In the genomic region with DNA sequence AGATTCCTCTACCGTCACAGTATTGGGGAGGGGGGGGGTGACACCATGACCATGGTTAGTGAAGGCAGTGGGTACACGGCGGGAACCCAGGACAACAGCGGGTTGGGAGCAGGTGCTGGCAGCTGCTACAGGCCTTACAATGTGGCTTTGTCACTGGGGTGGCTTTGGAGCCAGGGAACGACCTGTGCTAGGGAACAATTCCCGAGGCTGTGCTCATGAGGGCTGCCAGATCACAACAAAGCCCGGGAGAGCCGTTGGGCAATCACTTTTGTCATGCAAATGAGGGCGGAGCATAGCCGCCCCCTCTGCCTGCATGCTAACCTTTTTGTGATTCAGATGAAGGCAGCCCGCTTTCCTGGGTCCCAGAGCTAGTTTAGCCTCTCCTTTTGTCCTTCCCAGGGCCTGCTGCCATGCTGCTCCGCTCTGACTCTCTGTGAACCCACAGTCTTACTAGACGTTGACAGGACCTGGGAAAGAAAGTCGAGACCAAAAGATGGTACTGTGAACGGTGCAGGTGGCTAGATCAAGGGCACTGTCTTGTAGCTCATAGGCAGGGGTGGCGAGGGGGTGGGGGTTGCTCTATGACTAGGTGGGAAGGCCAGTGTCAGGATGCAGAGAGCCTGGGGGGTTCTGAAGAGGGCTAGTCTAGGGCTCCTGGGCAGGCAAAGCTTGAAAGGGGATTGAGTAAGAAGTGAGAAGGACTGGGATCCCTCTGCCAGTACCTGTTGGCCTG, we compare ENCODE assay signal across 8 mouse cellular contexts. TPM values are rescaled to one million over a fixed set of nuclear protein-coding genes. Genes with fewer than 3 reads are reported as not detected.
DNase-seq lines count a peak whose midpoint lies in the region; ATAC-seq and TF ChIP-seq lines count a peak whose summit lies in the region.
"Had no signal": no experiment of that assay in that cellular context is flagged by ENCODE, and none has a peak within 500 bp of the region (broad histone marks: within the 10 kb centered on the region; RNA-seq: fewer than 3 reads in every experiment).

No protein-coding gene starts in this region.

- H3K4me3 ChIP-seq in forebrain, embryonic 12.5 days (replicated peaks) = no peak overlapping the region
- no peak overlapping the region for H3K4me3 ChIP-seq in left cerebral cortex, adult 2 months
- H3K4me3 ChIP-seq in midbrain, embryonic 15.5 days = no peak overlapping the region
- H3K4me3 ChIP-seq in kidney, embryonic 15.5 days (replicated peaks) = no peak overlapping the region

- no peaks in the 10 kb centered on the region for H3K27me3 ChIP-seq in forebrain, embryonic 12.5 days
- no peaks in the 10 kb centered on the region for H3K27me3 ChIP-seq in midbrain, embryonic 15.5 days (replicated peaks)
- H3K27me3 ChIP-seq in kidney, embryonic 15.5 days = no peaks in the 10 kb centered on the region

- H3K9ac ChIP-seq in forebrain, embryonic 12.5 days = peak overlapping the region; percentile 30
- H3K9ac ChIP-seq in midbrain, embryonic 15.5 days = no peak overlapping the region
- H3K9ac ChIP-seq in kidney, embryonic 15.5 days = no peak overlapping the region

- DNase-seq in spleen, postnatal 4 days (ENCODE audit: low spot score in 2 of 2) = peak; percentile 17 to 62
- DNase-seq in spleen, postnatal 14 days (ENCODE audit: low spot score in 2 of 2) = no peak
- peak; percentile 26 to 66 for DNase-seq in left cerebral cortex, adult 2 months (ENCODE audit: extremely low spot score in 1 of 2, low spot score in 2 of 2)
- peak; percentile 61 for DNase-seq in thymus, postnatal 25 days

- H3K27ac ChIP-seq in forebrain, embryonic 12.5 days = peak overlapping the region; percentile 98
- H3K27ac ChIP-seq in left cerebral cortex, adult 2 months = peak overlapping the region; percentile 74
- H3K27ac ChIP-seq in midbrain, embryonic 15.5 days = peak overlapping the region; percentile 75
- H3K27ac ChIP-seq in kidney, embryonic 15.5 days = no peak overlapping the region

- peak; percentile 88 for ATAC-seq in forebrain, embryonic 12.5 days (ENCODE audit: low FRiP score)
- ATAC-seq in midbrain, embryonic 15.5 days (replicated peaks) = peak; percentile 78
- ATAC-seq in kidney, embryonic 15.5 days (replicated peaks; ENCODE audit: low FRiP score) = no peak

- H3K4me2 ChIP-seq in forebrain, embryonic 12.5 days = peak overlapping the region; percentile 44
- no peak overlapping the region; the same call in 1 of the 2 replicates for H3K4me2 ChIP-seq in midbrain, embryonic 15.5 days
- no peak overlapping the region for H3K4me2 ChIP-seq in kidney, embryonic 15.5 days

- TF ChIP-seq CTCF in left cerebral cortex, adult 2 months (IDR thresholded peaks at IDR 0.05) = no peak

- no peaks in the 10 kb centered on the region for H3K36me3 ChIP-seq in forebrain, embryonic 12.5 days (replicated peaks)
- no peaks in the 10 kb centered on the region for H3K36me3 ChIP-seq in midbrain, embryonic 15.5 days (replicated peaks)
- H3K36me3 ChIP-seq in kidney, embryonic 15.5 days = no peaks in the 10 kb centered on the region

- H3K9me3 ChIP-seq in forebrain, embryonic 12.5 days = no peaks in the 10 kb centered on the region
- H3K9me3 ChIP-seq in midbrain, embryonic 15.5 days = no peaks in the 10 kb centered on the region
- H3K9me3 ChIP-seq in kidney, embryonic 15.5 days (replicated peaks) = no peaks in the 10 kb centered on the region

- intact Hi-C loops in left cerebral cortex, adult 2 months (cut with DNase I) = no loop called here

- 2% methylated on average over 16 of the region's 16 CpGs for WGBS in forebrain, embryonic 12.5 days
- 8% methylated on average over 16 of the region's 16 CpGs for WGBS in midbrain, embryonic 15.5 days
- WGBS in kidney, embryonic 15.5 days = 23% methylated on average over 16 of the region's 16 CpGs

- H3K4me1 ChIP-seq in forebrain, embryonic 12.5 days = peaks cover 43% of the 10 kb centered on the region
- H3K4me1 ChIP-seq in midbrain, embryonic 15.5 days = peaks cover 38% of the 10 kb centered on the region
- H3K4me1 ChIP-seq in kidney, embryonic 15.5 days = peaks cover 4% of the 10 kb centered on the region; the same call in 1 of the 2 replicates

RNA-seq across cellular contexts. Expression of gene Klf13, which starts 18.4 kb away (rescaled TPM):
- polyA plus RNA-seq in forebrain, embryonic 12.5 days (2016; fragmentation: Nextera tagmentation; extraction: Ambion mirVana) = 21.9 and 26.1 TPM in 2 replicates
- total RNA-seq in left cerebral cortex, adult 2 months (2021) = 100 to 1,000 TPM; 179 to 199 TPM
- polyA plus RNA-seq in midbrain, embryonic 15.5 days (2015; fragmentation: Nextera tagmentation; extraction: Ambion mirVana) = 21.7 and 23.4 TPM in 2 replicates
- 21.8 and 23.3 TPM in 2 replicates for polyA plus RNA-seq in kidney, embryonic 15.5 days (2015; fragmentation: Nextera tagmentation; extraction: Ambion mirVana)

RNA-seq across cellular contexts. Expression of gene E030018B13Rik, which starts 40.5 kb away (rescaled TPM):
- polyA plus RNA-seq in forebrain, embryonic 12.5 days (2016; fragmentation: Nextera tagmentation; extraction: Ambion mirVana) = not detected in 2 replicates
- not detected for total RNA-seq in left cerebral cortex, adult 2 months (2021)
- polyA plus RNA-seq in midbrain, embryonic 15.5 days (2015; fragmentation: Nextera tagmentation; extraction: Ambion mirVana) = 0.17 and 0.23 TPM in 2 replicates
- 0.22 TPM in 1 of 2 replicates, not detected in the other for polyA plus RNA-seq in kidney, embryonic 15.5 days (2015; fragmentation: Nextera tagmentation; extraction: Ambion mirVana)
- total RNA-seq: common myeloid progenitor, adult 5-6 weeks had no signal

Comparison
In these comparisons a context has a peak if more than half of its experiments do, and no peak if none do; other contexts are left out.
1. DNase-seq: peak in spleen, postnatal 4 days (2 of 2), left cerebral cortex, adult 2 months (2 of 2) and thymus, postnatal 25 days (single experiment); none in spleen, postnatal 14 days (0 of 2).